Mouse (Mus musculus) intestine, postnatal 0 days (tissue): ENCODE measurements around the gene Grip2. TPM values are rescaled to one million over a fixed set of nuclear protein-coding genes. Genes with fewer than 3 reads are reported as not detected.

Experiments used
- ATAC-seq: fragments of 200-750 bp; cut with Nextera tagmentation; 2 replicates; pipeline ENCODE4 v1.8.0; 2017; ENCODE audit warnings: mild to moderate bottlenecking, moderate TSS enrichment, moderate library complexity
- H3K27ac ChIP-seq: fragments of 300-500 bp; sonication (generic); 2 replicates; pipeline ENCODE4 v1.5.1; 2014; ENCODE audit warnings: mild to moderate bottlenecking, low read depth, low read length, moderate library complexity
- H3K27me3 ChIP-seq: fragments of 300-500 bp; sonication (generic); replicated peaks from 2 replicates; pipeline ENCODE4 v1.6.1; 2014; ENCODE audit warnings: low read length, mixed read lengths; ENCODE audit not compliant: control insufficient read depth, insufficient read depth
- H3K36me3 ChIP-seq: fragments of 300-500 bp; sonication (generic); 2 replicates; pipeline ENCODE4 v1.6.1; 2014; ENCODE audit warnings: mild to moderate bottlenecking, moderate library complexity; ENCODE audit not compliant: control insufficient read depth, insufficient read depth
- H3K4me1 ChIP-seq: fragments of 300-500 bp; sonication (generic); replicated peaks from 2 replicates; pipeline ENCODE4 v1.6.1; 2014; ENCODE audit warnings: antibody characterized with exemption, low read length, mixed read lengths; ENCODE audit not compliant: control insufficient read depth, insufficient read depth
- H3K4me2 ChIP-seq: fragments of 300-500 bp; sonication (generic); replicated peaks from 2 replicates; pipeline ENCODE4 v1.6.1; 2014; ENCODE audit warnings: low read depth, mild to moderate bottlenecking, moderate library complexity
- H3K4me3 ChIP-seq: fragments of 300-500 bp; sonication (generic); 2 replicates; pipeline ENCODE4 v1.5.1; 2014; ENCODE audit warnings: low read depth, low read length
- H3K9ac ChIP-seq: fragments of 300-500 bp; sonication (generic); 2 replicates; pipeline ENCODE4 v1.6.1; 2014; ENCODE audit warnings: mild to moderate bottlenecking, low read depth, low read length
- H3K9me3 ChIP-seq: fragments of 300-500 bp; sonication (generic); 2 replicates; pipeline ENCODE4 v1.6.1; 2016; ENCODE audit warnings: mixed run types; ENCODE audit not compliant: control insufficient read depth
- CTCF ChIP-seq: sonication (generic); IDR thresholded peaks from 2 replicates; pipeline ENCODE4 v1.5.1; 2016; ENCODE audit warnings: low read depth, mild to moderate bottlenecking, control low read depth, antibody characterized with exemption, moderate library complexity
- WGBS: fragments of 180-500 bp; shearing (Covaris S2); extraction: QIAGEN DNeasy Blood & Tissue Kit; methylation state at CpG from one replicate; pipeline ENCODE4 v1.1.7; 2014; 5-methylcytosine and 5-hydroxymethylcytosine counted together
- polyA plus RNA-seq: library from polyadenylated mRNA; unstranded; fragments of >200 nt; fragmentation: Nextera tagmentation; extraction: Ambion mirVana; gene quantifications from 2 replicates; pipeline ENCODE4 v1.2.1, GENCODE M21; 2015

Grip2 gene
- polyA plus RNA-seq, 1 experiment from 2014 or later = 0.22 TPM

DNA sequence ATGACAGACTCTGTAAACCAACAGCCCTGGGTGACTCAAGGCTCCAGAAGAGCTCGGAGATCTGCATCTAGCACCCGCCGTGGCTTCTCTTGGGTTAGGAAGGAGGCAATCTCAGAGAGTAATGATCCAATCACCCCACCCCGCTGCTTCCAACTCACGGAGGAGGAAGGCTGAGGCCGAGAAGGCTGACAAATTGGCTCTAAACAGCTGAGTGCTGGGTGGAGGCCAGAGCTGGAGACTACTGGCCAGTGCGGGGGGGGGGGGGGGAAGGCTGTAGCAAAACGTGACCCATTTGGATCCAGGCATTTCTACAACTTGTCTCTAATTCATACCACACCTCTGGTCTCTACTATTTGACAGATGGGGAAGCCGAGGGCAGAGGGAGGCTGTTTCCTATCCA, 47.8 kb downstream of the Grip2 start:
- Histone ChIP-seq H3K4me3 (no peak overlapping the region), H3K27ac (no peak overlapping the region), H3K4me2 (no peak overlapping the region), H3K4me1 (no peaks in the 10 kb centered on the region), H3K9me3 (no peaks in the 10 kb centered on the region), H3K36me3 (no peaks in the 10 kb centered on the region), H3K9ac (no peak overlapping the region), H3K27me3 (no peaks in the 10 kb centered on the region)
- 66% methylated on average over 8 of the region's 9 CpGs for WGBS
- TF ChIP-seq CTCF = no peak
- ATAC-seq = no peak

DNA sequence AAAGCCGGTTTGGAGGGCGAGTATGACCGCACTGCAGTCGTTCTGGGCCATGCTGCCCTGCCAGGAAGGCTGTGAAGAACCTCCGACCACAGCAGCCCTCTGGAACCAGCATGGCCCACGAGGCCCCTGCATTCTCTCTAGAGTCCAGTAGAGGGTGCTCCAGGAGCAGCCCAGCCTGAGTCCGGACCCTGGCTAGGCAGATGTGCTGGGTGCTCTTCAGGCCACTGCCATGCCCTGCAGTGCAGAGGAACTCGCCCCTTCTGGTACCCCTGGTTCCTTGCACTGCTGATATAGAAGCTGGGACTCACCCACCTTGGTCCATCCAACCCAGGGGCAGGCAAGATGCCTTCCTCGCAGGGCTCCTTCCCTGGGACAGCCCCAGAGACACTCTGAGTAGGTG, 50.5 kb downstream of the Grip2 start:
- peak; percentile 98 for TF ChIP-seq CTCF
- Histone ChIP-seq H3K27me3 (no peaks in the 10 kb centered on the region), H3K36me3 (no peaks in the 10 kb centered on the region), H3K4me1 (no peaks in the 10 kb centered on the region), H3K4me3 (no peak overlapping the region), H3K9ac (no peak overlapping the region), H3K27ac (no peak overlapping the region), H3K9me3 (no peaks in the 10 kb centered on the region), H3K4me2 (no peak overlapping the region)
- 12% methylated on average over 9 of the region's 9 CpGs for WGBS
- 0 out of 2 replicates have a peak, but pooled peaks have one; percentile 34 for ATAC-seq

DNA sequence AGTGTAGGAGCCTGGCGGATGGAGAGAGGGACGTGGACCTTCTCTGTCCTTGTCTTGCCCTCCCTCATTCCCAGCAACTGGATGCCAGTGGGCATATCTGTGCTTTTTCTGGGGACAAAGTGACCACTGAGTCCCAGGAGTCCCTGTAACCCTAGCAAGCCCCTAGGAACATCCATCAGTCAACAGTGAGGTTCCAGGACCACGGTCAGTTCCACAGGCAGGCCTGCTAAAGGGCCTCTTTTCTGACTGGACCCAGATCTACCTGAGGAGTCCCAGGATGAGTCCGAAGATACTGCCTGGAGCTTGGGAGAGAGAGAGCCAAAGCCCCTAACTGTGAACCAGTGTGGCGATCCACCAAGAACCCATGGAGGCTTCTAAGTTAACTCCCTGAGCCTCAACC, 53.1 kb downstream of the Grip2 start:
- H3K27me3 ChIP-seq = no peaks in the 10 kb centered on the region
- no peaks in the 10 kb centered on the region for H3K36me3 ChIP-seq
- no peak overlapping the region for H3K27ac ChIP-seq
- no peak overlapping the region for H3K4me2 ChIP-seq
- no peaks in the 10 kb centered on the region for H3K4me1 ChIP-seq
- WGBS = 68% methylated on average over 5 of the region's 5 CpGs
- no peak overlapping the region for H3K9ac ChIP-seq
- no peak overlapping the region for H3K4me3 ChIP-seq
- TF ChIP-seq CTCF = no peak
- no peaks in the 10 kb centered on the region for H3K9me3 ChIP-seq
- no peak for ATAC-seq

DNA sequence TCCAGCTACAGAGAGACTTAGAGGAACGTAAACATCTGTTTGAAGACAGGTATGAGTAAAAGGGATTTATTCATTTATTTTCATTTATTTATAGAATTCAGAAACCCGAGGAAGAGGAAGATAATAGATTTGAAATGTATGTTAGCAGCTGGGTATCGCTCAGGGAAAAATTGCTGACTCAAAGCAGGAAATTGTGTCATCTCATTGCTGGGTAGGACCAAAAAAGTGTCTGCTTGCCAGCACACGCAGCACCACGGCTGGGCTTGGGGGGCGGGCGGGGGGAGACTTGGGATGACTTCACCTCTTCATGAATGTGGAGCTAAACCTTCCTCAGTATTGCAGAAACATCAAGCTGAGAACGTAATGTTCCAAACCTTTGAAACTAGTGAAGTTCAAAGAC, 59.5 kb downstream of the Grip2 start:
- H3K4me3 ChIP-seq = no peak overlapping the region
- H3K9me3 ChIP-seq = no peaks in the 10 kb centered on the region
- H3K4me1 ChIP-seq = no peaks in the 10 kb centered on the region
- no peak overlapping the region for H3K4me2 ChIP-seq
- no peaks in the 10 kb centered on the region for H3K36me3 ChIP-seq
- 76% methylated on average over 8 of the region's 8 CpGs for WGBS
- TF ChIP-seq CTCF = no peak
- H3K27ac ChIP-seq = no peak overlapping the region
- no peaks in the 10 kb centered on the region for H3K27me3 ChIP-seq
- no peak for ATAC-seq
- H3K9ac ChIP-seq = no peak overlapping the region

GRCm38 (mm10) chr6:91762051-91762742, 64.9 kb downstream of the Grip2 start:
- Histone ChIP-seq H3K27me3 (no peaks in the 10 kb centered on the region), H3K4me2 (no peak overlapping the region), H3K9me3 (no peaks in the 10 kb centered on the region), H3K9ac (no peak overlapping the region), H3K4me1 (no peaks in the 10 kb centered on the region), H3K4me3 (no peak overlapping the region), H3K27ac (no peak overlapping the region), H3K36me3 (peaks cover 20% of the 10 kb centered on the region)
- 72% methylated on average over 9 of the region's 9 CpGs for WGBS
- ATAC-seq = no peak; the same call in 1 of the 2 replicates
- TF ChIP-seq CTCF = peak; percentile 46

GRCm38 (mm10) chr6:91754845-91755244, 72.2 kb downstream of the Grip2 start:
- Histone ChIP-seq H3K4me1 (no peaks in the 10 kb centered on the region), H3K4me3 (no peak overlapping the region), H3K9ac (no peak overlapping the region), H3K27me3 (no peaks in the 10 kb centered on the region), H3K27ac (no peak overlapping the region), H3K4me2 (no peak overlapping the region), H3K9me3 (no peaks in the 10 kb centered on the region), H3K36me3 (peaks cover 86% of the 10 kb centered on the region)
- ATAC-seq = no peak
- no peak for TF ChIP-seq CTCF
- WGBS = 80% methylated on average over 12 of the region's 12 CpGs

DNA sequence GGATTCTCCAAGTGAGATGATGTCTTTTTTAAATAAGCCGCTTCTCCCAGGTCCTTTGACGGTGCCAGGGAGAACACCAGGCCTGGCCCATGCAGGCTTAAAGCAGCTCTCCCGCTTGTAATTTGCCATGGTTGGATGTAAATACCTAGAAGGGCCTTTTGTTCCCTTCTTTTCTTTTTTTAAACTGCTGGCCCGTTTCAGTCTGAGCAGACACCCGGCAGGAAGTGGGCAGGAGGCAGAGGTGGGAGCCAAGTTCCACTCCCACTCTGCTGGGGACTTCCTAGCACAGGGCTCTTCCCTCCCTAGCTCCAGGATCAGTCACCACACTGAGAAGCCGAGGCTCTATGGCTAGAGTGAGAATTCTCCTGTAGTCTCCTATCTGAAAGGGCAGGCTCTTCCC, 73.0 kb downstream of the Grip2 start:
- Histone ChIP-seq H3K27me3 (no peaks in the 10 kb centered on the region), H3K9ac (no peak overlapping the region), H3K36me3 (peaks cover 92% of the 10 kb centered on the region), H3K27ac (no peak overlapping the region), H3K4me3 (no peak overlapping the region), H3K4me1 (no peaks in the 10 kb centered on the region), H3K9me3 (no peaks in the 10 kb centered on the region), H3K4me2 (no peak overlapping the region)
- no peak for ATAC-seq
- WGBS = 61% methylated on average over 6 of the region's 6 CpGs
- TF ChIP-seq CTCF = no peak
